Mouse (Mus musculus): ENCODE results near the gene Gne. TPM values are rescaled to one million over a fixed set of nuclear protein-coding genes. Genes with fewer than 3 reads are reported as not detected.
"Not testable (repeated sequence)": the region's sequence is repeated elsewhere in the genome, so short reads cannot be mapped to it uniquely, and the experiment has no call there.

Gene Gne
- total and polyA plus RNA-seq, 3 experiments = 19.1 to 45.4 (median 36.0) TPM

DNA sequence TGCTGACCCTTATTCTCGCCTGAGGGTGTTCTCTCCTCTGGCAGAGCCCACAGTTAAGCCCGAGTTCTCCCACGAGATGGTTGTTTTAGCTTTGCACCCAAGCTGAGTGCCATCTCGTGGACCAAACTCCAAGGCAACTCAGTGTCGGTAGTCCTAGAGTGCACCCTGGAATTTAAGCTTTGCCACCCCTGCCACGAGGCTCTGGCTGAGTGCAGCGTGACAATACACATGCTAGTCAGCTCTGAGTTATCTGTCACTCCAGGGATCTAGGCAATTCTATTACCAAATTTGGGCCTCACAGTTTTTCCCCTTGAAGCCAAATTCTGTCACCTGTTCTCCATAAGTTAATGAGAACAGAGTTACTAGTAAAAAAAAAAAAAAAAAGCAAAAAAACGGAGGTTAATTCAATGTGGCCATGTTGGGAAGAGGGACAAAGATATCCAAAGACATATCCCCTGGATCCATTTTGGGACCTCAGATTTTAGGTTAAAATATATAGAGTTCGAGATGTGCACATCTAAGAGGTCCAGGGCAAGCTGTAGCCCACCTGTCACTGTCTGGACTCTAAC, 11.0 kb downstream of the Gne start:
- DNase-seq = no peak

DNA sequence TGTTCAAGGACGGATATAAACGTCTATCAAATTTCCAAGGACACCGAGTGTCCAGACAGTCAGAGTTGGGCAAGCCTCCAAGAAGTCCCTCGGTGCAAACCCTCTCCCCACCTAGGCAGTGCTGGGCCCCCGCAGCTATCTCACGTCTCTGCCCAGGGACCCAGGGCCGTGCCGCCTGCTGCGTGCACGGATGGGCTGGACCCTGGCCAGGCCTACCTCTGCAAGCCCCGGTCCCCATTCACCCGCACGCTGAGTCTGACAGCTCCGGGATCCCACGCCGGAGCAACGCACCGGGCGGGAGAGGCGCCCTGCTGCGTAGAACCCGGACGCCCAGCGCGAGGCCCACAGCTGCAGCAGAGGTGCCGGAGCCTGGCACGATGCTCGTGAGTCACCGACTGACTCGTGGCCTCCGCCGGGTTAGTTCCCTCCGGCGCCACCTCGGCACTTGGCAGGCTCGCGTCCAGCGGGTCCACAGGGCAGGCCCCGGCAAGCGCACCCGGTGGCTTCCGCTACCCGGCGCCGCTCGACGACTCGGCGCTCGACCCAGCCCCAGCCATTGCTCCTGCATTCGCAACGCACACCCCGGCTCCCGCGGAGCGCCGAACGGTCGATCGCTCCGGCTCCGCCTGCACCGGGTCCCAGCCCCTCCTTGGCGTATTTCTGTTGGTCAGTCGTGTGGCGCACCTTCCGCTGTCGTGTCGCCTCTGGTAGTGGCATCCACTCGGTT, 11.7 kb downstream of the Gne start:
- DNase-seq = peak; percentile 97

DNA sequence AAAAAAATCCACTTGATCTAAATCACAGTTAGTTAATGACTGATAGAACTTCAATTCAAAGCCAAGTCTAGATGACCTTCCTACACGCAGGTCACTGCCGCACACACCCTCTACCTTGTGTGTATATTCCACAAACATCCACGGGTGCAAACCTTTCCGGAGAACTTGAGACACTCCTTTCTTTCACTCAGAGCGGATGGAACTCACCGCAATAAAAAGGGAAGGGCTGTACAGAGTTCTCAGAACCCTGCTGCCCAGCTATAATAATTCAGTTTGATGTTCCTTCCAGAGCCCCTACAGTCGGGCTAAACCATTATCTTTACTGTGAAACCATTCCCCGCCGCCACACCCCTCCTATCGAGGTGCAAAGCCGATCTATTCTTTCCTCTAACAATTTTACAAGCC, 12.2 kb downstream of the Gne start:
- DNase-seq = no peak

DNA sequence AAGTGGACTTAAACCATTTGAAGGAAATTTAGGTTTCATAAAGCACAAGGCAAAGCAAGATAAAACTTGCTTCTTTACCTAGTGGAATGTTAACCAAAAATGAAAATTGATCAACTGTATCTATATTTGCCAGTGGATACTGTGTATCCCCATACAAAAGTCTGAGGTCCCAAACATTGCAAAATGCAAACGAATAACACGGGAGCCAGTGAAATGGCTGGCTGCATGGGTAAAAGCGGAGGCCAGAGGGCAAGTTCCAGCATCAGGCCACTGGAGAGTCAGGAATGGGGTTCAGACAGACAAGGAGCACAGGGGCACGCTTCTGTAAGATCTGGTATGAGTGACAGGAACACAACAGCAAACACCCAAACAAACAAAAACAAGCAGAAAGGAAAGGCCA, 13.3 kb downstream of the Gne start:
- DNase-seq = no peak

DNA sequence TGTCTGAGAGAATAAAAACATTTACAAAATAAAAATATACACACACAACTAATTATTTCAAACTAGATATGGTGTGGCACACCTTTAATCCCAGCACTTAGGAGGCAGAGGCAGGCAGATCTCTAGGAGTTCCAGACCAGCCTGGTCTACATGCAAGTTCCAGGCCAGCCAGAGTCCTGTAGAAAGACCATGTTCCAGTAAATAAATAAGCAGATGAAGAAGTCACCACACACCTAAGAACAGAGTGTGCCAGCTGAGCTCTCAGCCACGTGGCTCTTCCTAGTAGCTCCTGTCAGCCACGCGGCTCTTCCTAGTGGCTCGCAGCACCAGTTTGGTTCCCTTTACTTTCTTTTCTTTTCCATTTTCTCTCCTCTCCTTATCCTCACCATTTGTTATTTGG, 14.6 kb downstream of the Gne start:
- no peak for DNase-seq

DNA sequence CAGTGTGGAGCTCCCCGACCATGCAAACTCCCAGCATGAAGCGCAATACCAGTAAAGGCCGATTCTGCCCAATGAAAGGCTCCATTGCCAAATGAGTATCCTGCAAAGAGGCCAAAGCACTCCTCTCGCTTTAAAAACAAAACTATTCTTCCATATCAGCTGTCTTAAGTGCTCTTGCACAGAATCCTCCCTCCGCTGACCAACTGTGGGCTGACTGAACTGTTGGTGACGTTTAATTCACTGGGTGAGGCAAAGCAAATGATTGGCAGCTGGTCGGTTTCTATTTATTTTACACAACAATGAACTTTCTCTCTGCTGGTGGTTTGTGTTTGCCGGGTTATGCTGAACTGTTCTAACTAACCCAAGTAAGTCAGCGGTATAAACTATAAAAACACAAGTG, 15.2 kb downstream of the Gne start:
- no peak for DNase-seq

DNA sequence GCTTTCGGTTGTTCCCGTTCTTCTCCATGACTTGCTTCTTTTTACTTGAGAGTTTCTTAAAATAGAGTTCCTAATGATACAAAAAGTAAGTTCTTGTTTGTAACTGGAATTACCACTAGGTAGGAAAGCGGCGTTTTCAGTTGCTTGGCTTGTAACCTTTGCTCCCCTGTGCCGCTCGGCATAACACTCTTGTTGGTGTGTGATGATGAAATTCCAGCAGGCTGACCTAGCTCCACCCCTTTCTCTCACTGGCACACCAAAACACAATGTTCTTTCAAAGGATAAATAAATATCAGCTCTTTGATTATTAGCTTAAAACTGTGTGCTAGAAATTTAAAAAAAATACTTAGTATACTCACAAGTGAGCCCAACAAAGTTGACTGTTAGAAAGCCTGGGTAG, 17.1 kb downstream of the Gne start:
- no peak for DNase-seq

DNA sequence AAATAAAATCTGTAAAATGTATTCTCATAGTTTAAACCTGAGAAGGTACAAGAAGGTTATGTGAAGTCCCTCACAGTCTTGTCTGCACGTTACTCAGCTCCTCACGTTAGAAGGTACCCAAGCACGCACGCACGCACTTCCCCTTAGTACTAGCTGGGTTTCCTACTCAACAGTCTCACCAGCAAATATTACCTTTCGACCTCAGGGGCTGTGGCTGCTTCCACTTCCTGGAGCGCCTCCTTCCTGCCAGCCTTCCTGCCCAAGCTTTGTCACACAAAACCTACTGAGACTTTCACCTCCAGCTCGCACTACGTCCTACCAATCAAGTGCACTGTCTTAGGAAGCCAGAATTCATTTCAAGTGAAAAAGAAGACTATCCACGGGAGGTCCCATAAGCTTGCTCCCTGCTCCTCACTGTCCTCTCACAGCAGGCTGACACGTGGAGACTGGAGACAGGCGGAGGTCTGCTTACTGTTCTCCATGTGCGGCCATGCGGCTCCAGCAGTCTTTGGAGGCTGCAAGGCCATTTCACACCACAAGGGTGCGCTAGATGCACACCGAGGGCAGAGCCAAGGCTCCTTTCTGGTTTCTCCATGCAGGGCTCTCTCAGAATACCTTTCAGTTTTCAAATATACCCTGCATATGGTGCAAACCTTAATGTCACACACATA, 18.5 kb downstream of the Gne start:
- peak; percentile 89 for DNase-seq

DNA sequence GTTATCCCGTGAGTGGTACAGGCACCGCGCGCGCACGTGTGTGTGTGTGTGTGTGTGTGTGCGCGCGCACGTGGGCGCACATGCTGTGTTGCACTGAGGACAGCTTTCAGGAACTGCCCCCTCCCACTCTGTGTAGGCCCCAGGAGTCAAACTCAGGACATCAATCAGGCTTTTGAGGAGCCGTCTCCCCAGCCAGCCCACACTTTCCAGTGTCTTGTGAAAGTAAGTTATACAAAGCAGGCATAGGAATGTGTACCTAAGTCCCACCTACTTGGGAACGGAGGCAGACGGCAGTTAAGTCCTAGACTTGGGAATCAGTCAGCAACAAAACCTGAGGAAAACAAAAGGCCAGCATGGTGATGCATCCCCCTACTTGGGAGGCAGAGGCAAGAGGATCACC, 21.2 kb downstream of the Gne start:
- no peak for DNase-seq

DNA sequence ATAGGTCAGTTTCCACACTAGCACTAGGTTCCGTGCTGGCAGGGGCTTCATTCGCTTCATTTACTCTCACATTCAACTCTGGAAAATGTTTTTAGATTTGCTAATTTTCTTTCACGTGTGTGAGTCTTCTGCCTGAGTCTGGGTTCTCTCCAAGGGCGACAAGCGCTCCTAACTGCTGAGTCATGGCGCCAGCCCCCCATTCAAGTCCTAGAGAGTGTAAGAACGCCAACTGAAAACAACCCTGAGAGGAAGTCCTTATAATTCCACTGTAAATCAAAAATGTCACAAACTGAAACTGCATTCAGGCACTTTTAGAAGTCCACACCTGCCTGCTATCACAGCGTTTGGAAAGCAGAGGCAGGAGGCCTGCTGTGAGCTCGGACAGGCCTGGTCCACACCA, 21.9 kb downstream of the Gne start:
- DNase-seq = peak; percentile 63

DNA sequence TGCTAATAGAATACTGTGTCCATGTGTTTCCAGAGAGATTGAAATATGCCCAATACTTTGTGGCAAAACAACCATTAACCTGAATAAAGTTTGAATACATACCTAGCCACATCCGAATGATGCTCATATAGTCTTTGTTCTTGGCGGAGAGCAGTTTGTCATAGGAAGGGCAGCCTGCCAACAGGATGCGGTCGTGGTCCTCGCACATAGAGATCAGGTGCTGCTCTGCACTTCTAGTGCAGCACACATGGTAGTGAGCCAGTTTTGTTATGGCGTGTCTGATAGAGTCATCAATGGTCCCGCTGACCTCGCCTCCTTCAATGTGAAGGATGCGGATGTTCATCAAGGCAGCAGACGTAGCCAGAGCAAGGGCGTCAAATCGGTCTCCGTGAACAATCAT, 24.3 kb downstream of the Gne start:
- no peak for DNase-seq

DNA sequence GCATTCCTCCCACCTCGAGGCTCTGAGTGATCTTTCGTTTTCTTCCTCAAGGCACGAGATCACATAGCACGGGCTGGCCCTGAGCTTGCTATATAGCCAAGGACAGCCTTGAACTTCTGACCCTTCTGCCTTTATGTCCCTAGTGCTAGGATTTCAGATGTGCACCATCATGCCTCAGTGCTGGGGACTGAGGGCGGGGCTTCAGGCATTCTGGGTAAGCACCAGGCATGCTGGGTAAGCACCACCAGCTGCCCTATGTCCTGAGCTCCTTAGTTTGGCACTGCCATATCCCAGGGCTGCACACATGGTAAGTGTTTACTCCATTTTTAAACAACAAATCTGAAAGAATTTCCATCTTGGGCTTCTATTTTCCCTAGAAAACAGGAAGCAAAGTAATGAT, 34.2 kb downstream of the Gne start:
- no peak for DNase-seq

DNA sequence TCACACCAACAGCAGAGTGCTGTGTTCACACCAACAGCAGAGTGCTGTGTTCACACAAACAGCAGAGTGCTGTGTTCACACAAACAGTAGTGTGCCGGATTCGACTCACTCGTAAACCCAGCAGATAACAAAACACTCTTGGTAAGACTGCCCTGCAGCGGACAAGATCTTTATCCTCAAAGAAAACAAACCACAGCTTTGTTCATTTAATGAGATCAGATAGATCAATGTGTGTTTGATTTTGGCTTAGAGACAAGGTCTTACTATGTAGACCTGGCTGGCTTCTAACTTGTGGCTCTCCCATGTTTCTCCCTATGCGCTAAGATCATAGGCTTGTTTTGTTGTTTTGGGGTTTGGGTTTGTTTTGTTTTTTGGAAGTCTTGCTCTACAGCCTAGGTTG, 37.9 kb downstream of the Gne start:
- no peak for DNase-seq

DNA sequence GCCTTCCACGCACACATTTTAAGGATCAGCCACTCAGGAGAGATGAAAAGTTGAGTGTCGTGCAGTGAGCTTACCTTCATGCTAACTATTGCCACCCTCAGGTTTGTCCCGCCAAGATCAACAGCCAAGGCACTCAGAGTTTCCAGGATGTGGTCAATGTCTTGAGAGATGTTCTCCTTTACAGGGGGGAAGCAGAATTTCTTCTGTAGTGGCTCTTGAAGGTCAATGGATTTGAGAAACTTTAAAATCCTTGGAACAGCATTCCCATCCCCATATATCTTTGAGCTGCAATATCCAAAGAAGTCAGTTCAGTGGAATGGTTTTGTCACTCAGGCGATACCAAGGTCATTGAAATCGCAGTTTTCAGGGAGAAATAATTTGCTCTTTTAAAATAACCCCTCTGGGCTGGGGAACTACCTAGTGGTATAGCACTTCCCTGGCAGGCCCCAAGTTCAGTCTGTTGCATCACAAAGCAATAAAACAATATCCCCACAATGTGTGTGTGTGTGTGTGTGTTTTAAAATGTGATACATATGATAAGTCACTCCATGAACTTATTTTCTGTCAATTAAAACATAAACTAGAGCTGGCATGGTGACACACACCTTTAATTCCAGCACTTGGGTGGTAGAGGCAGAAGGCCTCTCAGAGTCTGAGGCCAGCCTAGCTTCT, 39.2 kb downstream of the Gne start:
- no peak for DNase-seq

DNA sequence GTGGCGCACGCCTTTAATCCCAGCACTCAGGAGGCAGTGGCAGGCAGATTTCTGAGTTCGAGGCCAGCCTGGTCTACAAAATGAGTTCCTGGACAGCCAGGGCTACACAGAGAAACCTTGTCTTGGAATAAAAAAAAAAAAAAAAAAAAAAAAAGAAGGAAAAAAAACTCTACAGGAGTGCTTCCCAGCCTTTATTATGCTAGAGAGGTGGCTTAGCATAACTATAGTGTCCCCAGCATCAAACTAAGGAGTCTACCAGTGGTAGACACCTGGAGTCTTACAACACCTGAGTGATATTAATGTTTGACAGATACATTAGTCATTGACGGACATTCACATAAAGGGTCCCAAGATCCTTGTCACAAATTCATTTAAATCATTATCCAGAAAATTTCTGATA, 40.8 kb downstream of the Gne start:
- DNase-seq = not testable (repeated sequence)

DNA sequence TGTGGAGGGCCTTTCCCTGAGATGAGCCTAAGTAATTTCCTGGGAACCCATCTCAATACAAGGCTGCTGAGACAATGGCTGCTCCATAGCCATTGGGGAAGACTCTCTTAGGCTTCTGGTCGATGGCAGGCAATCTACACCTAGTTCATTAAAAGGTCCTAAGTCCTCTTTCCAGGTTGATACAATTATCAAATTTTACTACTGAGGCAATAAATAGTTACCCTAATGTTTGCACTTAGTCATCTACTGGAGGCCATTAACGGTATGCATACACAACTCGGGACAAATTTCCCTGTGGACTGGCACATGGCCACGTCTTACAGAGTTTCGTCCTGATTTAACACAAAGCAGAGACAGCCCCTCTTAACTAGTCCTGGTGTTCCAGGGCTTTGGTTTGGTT, 41.5 kb downstream of the Gne start:
- no peak for DNase-seq

DNA sequence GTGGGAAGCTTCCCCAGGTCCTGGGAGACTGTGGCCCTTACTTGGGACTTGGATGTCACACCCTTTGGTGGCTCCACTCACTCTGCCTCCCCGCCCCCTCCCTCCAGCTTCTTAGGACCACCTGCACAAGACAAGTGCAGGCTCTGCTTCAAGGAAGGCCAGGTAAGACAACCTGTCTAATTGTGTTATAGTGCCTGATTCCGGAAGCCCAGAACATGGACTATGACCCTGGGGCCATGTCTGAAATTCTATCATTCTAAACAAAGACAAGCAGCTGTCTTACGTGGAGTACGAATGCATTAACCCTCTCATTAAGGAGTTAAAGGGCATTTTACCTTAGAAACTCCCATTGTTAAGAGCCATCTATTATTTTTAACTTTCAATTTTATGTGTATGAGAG, 43.2 kb downstream of the Gne start:
- DNase-seq = no peak

DNA sequence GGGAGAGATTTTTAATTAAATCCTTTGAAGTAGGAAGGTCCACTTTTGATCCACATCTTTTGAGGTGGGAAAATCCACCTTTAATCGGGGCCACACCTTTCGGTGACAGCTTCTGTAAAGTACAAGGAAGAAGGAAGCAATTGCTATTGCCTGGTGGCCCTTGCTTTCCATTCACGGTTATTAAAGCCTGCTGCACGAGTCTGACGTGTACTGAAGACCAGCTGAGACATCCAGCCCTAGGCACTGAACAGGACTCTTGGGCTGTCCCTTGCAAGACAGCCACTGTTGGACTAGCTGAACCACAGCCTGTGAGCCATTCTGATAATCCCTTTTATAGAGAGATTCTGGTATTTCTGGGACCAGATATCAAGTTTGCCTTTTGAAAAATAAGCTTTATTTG, 47.5 kb downstream of the Gne start:
- no peak for DNase-seq

DNA sequence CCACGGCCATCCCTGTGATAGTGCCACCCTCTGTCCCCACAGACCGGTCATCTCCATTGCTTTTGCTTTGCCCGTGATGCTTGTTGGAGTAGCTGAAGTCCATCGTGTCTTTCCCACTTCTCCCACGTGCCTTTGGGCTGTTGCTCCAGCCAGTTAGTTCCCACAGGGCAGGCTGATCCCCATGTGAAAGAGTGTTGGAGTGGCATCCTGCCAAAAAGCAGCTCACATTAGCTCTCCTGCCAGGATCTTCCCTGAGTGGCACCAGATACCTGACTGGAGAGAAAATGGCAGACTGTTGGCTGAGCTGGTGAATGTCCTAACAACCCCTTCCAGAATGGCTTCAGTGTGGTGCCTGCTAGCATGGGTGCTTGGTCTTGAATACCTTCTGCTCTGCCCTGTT, 52.5 kb downstream of the Gne start:
- DNase-seq = peak; percentile 31

DNA sequence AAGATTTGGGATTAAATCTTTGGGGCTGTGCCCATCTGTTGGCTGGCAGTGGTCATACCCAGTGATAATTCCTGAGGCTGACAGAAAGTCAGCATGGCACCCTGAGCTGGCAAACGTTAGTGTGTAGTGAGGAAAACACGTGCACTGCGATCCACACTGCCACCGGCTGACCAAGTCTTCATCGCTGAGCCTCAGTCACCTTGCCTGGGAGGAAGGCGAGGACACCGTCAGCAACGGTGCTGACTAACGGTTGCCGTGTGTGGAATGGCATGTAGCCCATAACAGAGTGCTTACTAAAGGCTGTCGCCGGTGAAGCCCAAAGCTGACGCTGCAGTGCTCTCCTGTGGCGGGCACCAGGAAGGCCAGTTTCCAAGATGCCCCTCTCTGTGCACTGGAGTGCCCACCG, 54.3 kb downstream of the Gne start:
- no peak for DNase-seq

DNA sequence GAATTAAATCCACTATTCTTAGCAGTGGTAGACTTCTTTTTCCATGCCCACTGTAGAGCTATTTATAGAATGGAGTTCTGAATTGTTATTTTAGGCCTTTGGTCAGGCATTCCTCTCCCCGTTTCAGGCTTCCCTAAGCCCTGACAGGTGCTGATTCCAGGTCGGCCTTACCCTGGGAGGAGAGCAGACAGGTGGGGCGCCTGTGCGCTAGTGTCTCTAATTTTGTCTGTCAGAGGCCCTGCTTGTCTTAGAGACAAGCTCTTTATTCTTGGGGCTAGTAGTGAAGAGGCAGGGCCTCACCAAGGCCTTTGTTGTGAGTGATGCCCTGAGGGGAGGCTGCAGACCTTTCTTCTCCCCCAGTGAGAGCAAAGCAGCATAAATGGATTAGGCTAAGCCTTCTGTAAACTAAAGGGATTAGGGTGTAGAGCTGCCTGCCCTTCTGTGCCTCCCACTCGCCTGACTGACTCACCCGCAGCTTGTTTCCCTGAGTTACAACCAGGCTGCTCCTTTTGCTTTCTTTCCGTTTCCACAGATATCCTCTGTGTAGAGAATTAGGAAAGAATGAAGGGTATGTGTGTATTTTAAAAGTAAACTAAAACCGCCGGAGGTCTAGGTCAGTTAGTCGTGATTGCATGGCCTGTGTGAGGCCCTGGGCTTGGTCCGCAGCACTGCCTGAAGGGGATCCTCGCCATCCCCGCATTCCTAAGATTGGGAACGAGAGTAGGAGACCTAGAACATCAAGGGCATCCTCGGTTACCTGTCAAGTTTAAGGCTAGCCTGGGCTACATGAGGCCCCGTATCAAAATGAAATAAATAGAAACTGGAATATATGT, 55.5 kb downstream of the Gne start:
- peak; percentile 21 for DNase-seq

DNA sequence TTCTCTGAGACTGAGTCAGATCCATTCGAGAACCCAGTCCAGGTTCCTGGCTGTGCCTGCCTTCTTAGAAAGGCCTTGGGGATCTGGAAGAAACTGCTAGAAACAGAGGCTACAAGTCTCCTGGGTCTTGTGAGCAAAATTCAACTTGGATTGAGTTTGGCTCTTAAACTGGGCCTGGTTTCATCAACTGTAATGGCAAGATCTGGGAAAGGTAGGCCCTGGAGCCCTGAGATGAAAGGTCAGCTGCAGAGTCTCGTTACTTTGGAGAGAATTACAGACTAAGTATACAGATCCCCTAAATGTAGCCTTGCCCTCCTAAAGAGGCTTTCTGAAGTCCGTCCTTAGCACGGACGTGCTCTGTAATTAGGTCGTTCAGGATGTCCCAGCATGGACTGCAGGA, 58.4 kb downstream of the Gne start:
- no peak for DNase-seq

Data from adrenal gland, adult 2 months (tissue).